Mouse (Mus musculus) kidney, embryonic 15.5 days (tissue): ENCODE data around the gene Parp16. TPM values are rescaled to one million over a fixed set of nuclear protein-coding genes. Genes with fewer than 3 reads are reported as not detected.
"Not testable (repeated sequence)": the region's sequence is repeated elsewhere in the genome, so short reads cannot be mapped to it uniquely, and the experiment has no call there.

Experiments used
- ATAC-seq: fragments of 200-750 bp; cut with Nextera tagmentation; replicated peaks from 2 replicates; pipeline ENCODE4 v1.8.0; 2017; ENCODE audit warnings: moderate TSS enrichment; ENCODE audit not compliant: low FRiP score
- H3K27ac ChIP-seq: fragments of 300-500 bp; sonication (generic); 2 replicates; pipeline ENCODE4 v1.5.1; 2015; ENCODE audit warnings: mild to moderate bottlenecking, inconsistent platforms
- H3K27me3 ChIP-seq: fragments of 300-500 bp; sonication (generic); 2 replicates; pipeline ENCODE4 v1.6.1; 2015; ENCODE audit warnings: inconsistent platforms
- H3K36me3 ChIP-seq: fragments of 300-500 bp; sonication (generic); 2 replicates; pipeline ENCODE4 v1.6.1; 2015; ENCODE audit warnings: inconsistent platforms
- H3K4me1 ChIP-seq: fragments of 300-500 bp; sonication (generic); 2 replicates; pipeline ENCODE4 v1.6.1; 2015; ENCODE audit warnings: inconsistent platforms
- H3K4me2 ChIP-seq: fragments of 300-500 bp; sonication (generic); 2 replicates; pipeline ENCODE4 v1.6.1; 2015; ENCODE audit warnings: moderate library complexity, mild to moderate bottlenecking, inconsistent platforms
- H3K4me3 ChIP-seq: fragments of 300-500 bp; sonication (generic); replicated peaks from 2 replicates; pipeline ENCODE4 v1.5.1; 2015; ENCODE audit warnings: mild to moderate bottlenecking, inconsistent platforms
- H3K9ac ChIP-seq: fragments of 300-500 bp; sonication (generic); 2 replicates; pipeline ENCODE4 v1.6.1; 2015; ENCODE audit warnings: mild to moderate bottlenecking, inconsistent platforms
- H3K9me3 ChIP-seq: fragments of 300-500 bp; sonication (generic); replicated peaks from 2 replicates; pipeline ENCODE4 v1.6.1; 2016; ENCODE audit warnings: inconsistent platforms
- WGBS: fragments of 180-500 bp; shearing (Covaris S2); methylation state at CpG from one replicate; pipeline ENCODE4 v1.1.7; 2015; ENCODE audit warnings: mixed read lengths; 5-methylcytosine and 5-hydroxymethylcytosine counted together
- polyA plus RNA-seq: library from polyadenylated mRNA; unstranded; fragments of >200 nt; fragmentation: Nextera tagmentation; extraction: Ambion mirVana; gene quantifications from 2 replicates; pipeline ENCODE4 v1.2.1, GENCODE M21; 2015

Gene Parp16
- polyA plus RNA-seq, 1 experiment from 2014 or later = 7.9 TPM

DNA sequence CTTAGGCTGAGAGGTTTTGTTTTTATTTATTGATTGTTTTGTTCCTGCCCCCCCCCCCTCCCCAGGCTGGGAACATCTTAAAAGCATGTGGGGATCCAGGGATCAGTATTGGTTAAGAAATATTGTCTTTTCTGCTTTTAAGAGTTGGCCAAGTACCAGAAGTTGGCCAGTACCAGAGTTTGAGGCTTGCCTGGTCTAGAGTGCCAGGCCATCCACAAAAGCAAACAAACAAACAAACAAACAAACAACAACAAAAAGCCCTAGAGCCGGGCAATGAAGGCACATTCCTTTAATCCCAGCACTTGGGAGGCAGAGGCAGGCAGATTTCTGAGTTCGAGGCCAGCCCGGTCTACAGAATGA, 5.8 kb downstream of the Parp16 start:
- H3K4me1 ChIP-seq = peaks cover 23% of the 10 kb centered on the region
- no peaks in the 10 kb centered on the region for H3K27me3 ChIP-seq
- WGBS = 40% methylated on average over 3 of the region's 3 CpGs
- no peaks in the 10 kb centered on the region for H3K36me3 ChIP-seq
- no peak overlapping the region for H3K9ac ChIP-seq
- H3K4me2 ChIP-seq = no peak overlapping the region
- no peak overlapping the region for H3K4me3 ChIP-seq
- peak overlapping the region; percentile 82 for H3K27ac ChIP-seq
- ATAC-seq = no peak
- no peaks in the 10 kb centered on the region for H3K9me3 ChIP-seq

DNA sequence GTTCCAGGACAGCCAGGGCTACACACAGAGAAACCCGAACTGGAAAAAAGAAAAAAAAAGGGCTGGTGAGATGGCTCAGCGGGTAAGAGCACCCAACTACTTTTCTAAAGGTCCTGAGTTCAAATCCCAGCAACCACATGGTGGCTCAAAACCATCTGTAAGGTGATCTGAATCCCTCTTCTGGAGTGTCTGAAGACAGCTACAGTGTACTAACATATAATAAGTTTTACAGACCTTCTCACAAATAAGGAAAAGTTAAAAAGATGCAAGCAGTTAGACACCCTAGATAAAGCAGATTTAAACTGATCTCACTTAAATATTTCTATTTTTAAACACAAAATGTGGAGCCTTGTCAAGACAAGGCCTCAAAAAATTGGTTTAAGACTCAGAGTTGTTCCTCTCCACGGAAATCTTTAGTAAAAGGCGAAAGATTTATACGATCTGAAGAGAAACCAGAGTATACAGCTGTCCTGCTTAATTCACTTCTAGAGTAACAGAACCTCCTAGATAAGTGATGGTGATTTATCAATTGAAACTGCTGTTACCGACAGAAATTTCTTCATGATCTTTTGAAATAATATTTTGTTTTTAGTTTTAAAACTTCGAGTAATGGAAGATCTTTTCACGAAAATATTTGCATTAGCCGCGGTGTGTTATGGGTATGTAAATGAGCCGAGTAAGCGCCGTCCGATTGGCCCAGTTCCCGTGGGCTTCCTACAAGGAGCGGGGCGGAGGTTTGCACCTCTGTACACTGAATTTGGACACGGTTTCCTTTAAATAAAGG, 6.4 kb downstream of the Parp16 start:
- Histone ChIP-seq H3K4me3 (peak overlapping the region; percentile 46), H3K4me2 (peak overlapping the region; percentile 70), H3K9ac (peak overlapping the region; percentile 50; the same call in 1 of the 2 replicates), H3K36me3 (no peaks in the 10 kb centered on the region), H3K27me3 (no peaks in the 10 kb centered on the region), H3K9me3 (no peaks in the 10 kb centered on the region), H3K4me1 (peaks cover 21% of the 10 kb centered on the region), H3K27ac (peak overlapping the region; percentile 82)
- under 1% methylated on average over 18 of the region's 18 CpGs for WGBS
- ATAC-seq = peak; percentile 91

DNA sequence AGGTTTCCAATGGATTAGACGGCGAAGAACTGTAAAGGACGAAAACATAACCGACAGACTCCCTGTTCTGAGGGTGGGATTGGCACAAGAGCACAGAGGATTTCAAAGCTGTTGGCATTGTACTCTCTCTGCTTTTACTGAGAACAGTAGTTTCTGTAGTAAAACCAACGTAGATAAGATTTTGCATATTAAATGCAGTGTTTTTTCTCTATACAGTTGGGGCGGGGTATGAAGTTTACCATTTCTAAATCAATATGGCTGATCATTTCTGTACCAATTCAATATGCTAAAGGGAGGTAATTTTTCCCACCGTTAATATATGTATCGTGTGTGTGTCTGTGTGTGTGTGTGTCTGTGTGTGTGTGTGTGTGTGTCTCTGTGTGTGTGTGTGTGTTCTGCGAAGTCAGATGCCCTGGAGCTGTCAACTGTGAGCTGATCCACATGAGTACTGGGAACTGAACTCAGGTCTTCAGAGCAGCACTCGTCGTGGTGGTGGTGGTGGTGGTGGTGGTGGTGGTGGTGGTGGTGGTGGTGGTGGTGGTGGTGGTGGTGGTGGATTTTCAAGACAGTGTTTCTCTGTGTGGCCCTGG, 7.1 kb downstream of the Parp16 start:
- H3K4me1 ChIP-seq = peaks cover 16% of the 10 kb centered on the region
- H3K36me3 ChIP-seq = no peaks in the 10 kb centered on the region
- no peak for ATAC-seq
- no peaks in the 10 kb centered on the region for H3K9me3 ChIP-seq
- H3K9ac ChIP-seq = peak overlapping the region; percentile 50; the same call in 1 of the 2 replicates
- WGBS = 30% methylated on average over 11 of the region's 11 CpGs
- H3K27me3 ChIP-seq = no peaks in the 10 kb centered on the region
- peak overlapping the region; percentile 82 for H3K27ac ChIP-seq
- peak overlapping the region; percentile 46 for H3K4me3 ChIP-seq
- H3K4me2 ChIP-seq = peak overlapping the region; percentile 70

DNA sequence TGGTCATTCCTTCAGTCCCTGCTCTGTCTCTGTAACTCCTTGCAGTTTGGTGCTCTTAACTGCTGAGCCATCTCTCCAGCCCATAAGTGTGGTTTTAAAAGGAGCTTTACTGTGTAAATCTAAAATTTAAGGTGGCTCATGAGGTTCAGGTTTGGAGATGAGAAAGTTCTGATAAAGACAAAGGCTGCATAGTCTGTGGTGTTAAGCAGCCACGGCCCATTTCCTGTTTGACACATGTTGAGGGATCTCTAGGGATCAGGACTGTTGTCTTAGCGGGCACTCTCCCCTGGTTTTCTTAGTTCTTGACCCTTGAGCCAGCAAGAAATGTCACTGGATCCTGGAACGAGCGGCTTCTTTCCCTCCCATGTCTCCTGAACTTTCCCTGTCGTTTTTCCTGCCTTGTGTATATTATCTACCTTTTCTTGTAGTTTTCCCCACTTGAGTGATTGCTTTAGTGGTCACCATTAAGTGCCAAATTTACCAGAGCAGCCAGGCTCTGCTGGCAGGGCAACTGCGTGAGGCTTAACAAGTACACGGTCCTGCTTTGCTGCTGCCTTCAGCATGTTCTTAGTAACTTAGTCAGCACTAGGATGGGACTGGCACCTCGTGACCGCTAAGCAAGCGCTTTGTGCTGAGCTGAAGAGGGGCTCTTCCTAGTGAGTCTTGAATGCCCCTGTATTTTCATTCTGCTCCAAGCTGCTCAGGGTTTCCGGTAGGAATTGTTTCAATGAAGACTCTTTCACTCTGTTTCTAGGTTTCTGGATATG, 10.1 kb downstream of the Parp16 start:
- Histone ChIP-seq H3K9ac (no peak overlapping the region), H3K9me3 (no peaks in the 10 kb centered on the region), H3K27ac (no peak overlapping the region), H3K4me1 (peaks cover 6% of the 10 kb centered on the region; the same call in 1 of the 2 replicates), H3K36me3 (no peaks in the 10 kb centered on the region), H3K4me2 (no peak overlapping the region), H3K27me3 (no peaks in the 10 kb centered on the region), H3K4me3 (no peak overlapping the region)
- 34% methylated on average over 11 of the region's 11 CpGs for WGBS
- ATAC-seq = no peak

DNA sequence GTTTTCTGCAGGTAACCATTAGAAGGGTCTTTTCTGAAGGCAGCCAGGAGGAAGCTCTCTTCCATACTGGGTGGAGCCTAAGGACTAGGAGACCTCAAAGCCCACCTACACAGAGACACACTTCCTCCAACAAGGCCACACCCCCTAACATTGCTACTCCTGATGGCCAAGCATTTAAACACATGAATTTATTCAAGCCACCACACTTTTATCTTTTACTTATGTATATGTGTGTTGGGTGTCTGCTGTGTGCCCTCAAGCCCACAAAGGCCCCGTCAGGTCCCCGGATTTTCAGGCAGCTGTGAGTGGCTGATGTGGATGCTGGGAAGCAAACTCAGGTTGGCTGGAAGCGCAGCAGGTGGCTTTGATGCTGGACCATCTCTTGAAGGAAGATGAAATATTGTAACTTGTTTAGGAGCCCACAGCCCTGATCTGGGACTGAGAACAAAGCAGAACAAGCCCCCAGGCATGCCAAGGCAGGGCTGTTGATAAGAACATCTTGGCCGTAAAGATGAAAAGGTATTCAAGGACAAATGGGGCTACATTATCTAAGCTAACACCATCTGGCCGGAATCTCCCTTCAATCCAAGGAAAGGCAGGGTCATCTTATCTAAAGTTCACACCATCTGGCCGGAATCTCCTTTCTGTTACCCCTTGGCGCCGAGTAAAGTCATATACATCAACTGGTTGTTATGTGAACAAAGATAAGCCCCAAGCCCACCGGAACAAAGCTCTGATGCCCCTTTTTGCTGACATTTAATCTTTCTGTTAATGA, 12.1 kb downstream of the Parp16 start:
- not testable (repeated sequence) for H3K27ac ChIP-seq, H3K36me3 ChIP-seq, H3K4me1 ChIP-seq, H3K4me2 ChIP-seq, H3K4me3 ChIP-seq, H3K27me3 ChIP-seq, H3K9me3 ChIP-seq, ATAC-seq, H3K9ac ChIP-seq
- WGBS = 89% methylated on average over 9 of the region's 9 CpGs

DNA sequence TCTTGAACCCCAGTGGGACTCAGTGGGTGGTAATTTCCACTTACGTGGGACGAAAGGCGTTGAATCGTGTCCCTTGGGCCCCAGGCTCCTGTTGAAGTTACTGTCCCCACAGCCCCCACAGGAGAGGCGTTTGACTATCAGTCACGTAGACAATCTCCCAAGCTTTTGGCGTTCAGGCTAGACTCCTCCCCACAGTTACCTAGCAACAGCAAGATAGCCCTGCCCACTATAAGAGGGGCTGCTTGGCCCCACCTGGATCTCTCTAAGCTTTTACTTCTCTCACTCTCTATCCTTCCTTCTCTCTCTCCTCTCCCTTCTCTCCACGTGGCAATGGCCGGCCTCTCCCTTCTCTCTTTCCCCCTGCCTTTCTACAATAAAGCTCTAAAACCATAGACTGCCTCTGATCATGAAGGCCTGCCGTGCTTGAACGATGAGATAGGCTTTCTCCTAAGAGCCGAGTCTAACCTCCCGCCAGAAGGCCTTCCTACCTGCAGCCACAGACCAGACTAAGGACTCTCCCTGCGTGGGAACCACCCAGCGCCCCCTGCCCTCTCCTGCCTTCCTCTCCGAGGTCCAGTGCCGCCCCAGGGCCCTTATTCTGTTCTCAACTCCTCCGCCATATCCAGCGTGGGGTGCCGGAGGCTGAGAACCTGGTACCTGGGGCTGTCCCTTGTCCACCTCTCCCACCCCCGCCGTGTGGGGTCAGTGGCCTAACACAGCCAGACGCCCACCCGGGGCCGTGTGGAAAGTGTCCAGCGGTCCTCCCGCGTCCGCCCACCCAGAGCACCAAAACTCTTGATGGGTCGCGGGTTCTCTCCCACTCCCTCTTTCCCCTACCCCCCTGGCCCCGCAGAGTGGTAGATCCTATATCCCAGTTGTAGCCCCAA, 13.4 kb downstream of the Parp16 start:
- Histone ChIP-seq H3K4me1 (no peaks in the 10 kb centered on the region), H3K9me3 (no peaks in the 10 kb centered on the region), H3K27me3 (no peaks in the 10 kb centered on the region), H3K36me3 (no peaks in the 10 kb centered on the region), H3K4me2 (no peak overlapping the region), H3K9ac (no peak overlapping the region), H3K27ac (no peak overlapping the region), H3K4me3 (no peak overlapping the region)
- 88% methylated on average over 32 of the region's 32 CpGs for WGBS
- no peak for ATAC-seq

DNA sequence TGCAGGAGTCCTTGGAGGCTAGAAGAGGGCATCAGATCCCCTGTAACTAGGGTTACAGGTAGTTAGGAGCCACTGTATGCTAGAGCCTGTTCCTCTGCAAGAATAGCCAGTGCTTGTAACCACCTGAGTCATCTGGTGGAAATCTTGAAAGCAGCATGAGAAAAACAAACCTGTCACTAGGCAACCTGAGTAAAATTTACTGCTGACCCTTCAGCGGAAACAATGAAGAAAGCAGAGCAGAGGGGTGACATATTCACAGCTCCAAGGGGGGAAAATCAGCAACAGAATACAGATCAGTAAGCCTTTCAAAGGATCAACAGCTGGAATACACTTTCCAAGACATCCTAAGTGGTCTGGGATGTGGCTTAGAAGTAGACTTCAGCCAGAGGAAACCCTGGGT, 16.4 kb downstream of the Parp16 start:
- Histone ChIP-seq H3K4me2 (no peak overlapping the region), H3K27ac (no peak overlapping the region), H3K4me1 (peaks cover 20% of the 10 kb centered on the region), H3K4me3 (no peak overlapping the region), H3K36me3 (no peaks in the 10 kb centered on the region), H3K9me3 (no peaks in the 10 kb centered on the region), H3K9ac (no peak overlapping the region), H3K27me3 (no peaks in the 10 kb centered on the region)
- WGBS = 18% methylated on average over 1 of the region's 1 CpGs
- no peak for ATAC-seq

DNA sequence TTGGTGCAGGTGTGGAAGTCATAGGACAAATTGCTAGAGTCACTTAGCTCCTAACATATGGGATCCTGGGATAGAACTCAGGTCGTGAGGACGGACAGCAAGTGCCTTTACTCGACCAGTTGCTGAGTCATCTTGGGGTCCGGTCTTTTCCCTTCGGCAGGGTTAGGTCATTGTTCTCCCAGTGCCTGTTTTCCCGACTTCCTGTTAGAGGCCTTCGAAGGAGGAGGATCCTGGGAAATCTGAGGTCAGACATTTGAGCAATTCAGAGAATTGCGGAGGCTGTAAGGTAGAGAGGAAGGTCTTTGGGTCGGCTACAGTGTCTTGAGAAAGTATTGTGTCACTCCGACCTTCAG, 19.2 kb downstream of the Parp16 start:
- peaks cover 36% of the 10 kb centered on the region for H3K4me1 ChIP-seq
- H3K4me2 ChIP-seq = peak overlapping the region; percentile 93
- peak overlapping the region; percentile 94 for H3K27ac ChIP-seq
- 18% methylated on average over 10 of the region's 10 CpGs for WGBS
- H3K9me3 ChIP-seq = no peaks in the 10 kb centered on the region
- H3K36me3 ChIP-seq = no peaks in the 10 kb centered on the region
- ATAC-seq = no peak; the same call in 1 of the 2 replicates
- H3K9ac ChIP-seq = peak overlapping the region; percentile 69
- peak overlapping the region; percentile 73 for H3K4me3 ChIP-seq
- H3K27me3 ChIP-seq = no peaks in the 10 kb centered on the region

DNA sequence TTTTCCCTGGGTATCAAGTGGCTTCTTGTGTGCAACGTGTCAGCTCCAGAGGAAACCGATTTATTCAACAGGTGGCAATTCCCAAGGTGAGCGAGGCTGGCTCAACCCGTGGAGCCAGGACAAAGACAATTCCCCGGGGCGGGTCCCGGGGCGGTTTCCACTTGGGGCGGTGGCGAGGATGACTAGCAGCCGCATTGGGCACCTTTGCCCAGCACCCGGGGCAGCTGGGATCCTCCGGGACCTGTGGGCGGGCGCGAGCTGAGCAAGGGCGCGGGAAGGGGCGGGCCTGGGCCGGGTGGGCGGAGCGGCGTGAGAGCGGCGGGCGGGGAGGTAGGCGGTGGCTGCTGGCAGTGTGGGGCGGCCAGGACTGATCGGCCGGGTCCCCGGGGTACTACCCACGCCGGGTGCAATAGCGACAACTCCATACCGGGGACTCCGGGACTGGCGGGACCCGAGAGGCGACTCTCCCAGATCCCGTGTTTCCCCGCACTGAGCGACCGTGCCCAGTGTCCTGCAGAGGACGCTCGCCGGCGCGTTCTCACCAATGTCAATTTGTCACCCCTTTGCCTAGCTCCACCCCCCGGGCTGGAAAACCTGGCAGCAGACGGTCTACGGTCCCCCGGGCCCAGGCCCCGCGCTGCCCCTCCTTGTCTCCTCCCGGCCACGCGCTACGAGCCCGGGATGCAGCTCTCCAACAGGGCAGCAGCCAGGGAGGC, 19.8 kb downstream of the Parp16 start:
- H3K9ac ChIP-seq = peak overlapping the region; percentile 69
- H3K4me3 ChIP-seq = peak overlapping the region; percentile 73
- WGBS = under 1% methylated on average over 59 of the region's 59 CpGs
- H3K9me3 ChIP-seq = no peaks in the 10 kb centered on the region
- peak overlapping the region; percentile 94 for H3K27ac ChIP-seq
- H3K4me1 ChIP-seq = peaks cover 36% of the 10 kb centered on the region
- no peaks in the 10 kb centered on the region for H3K27me3 ChIP-seq
- no peaks in the 10 kb centered on the region for H3K36me3 ChIP-seq
- peak; percentile 96 for ATAC-seq
- peak overlapping the region; percentile 93 for H3K4me2 ChIP-seq

DNA sequence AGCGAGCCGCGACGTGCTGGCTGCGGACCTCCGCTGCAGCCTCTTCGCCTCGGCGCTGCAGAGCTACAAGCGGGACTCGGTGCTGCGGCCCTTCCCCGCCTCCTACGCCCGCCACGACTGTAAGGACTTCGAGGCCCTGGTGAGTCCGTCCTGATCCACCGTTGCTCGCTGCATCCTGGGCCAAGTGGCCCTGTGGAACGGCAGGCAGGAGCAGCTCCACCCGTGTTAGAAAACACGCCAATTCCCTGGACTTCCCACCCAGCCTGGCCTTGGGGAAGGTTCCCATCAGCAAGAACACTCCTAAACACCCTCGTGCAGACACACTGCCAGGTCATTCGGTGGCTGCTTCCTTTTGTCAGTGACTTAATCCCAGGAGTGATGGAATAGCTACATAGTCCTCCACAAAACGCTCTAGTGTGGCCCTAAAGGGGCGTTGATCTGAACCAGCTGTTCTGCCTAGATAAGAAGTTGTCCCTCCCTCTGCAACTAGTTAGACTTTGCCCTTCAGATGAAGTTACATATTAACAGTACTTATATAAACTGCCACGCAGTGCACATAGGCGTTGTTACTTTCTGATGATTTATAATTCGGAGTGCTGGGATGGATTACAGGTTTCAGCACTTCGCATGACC, 20.5 kb downstream of the Parp16 start:
- H3K4me2 ChIP-seq = peak overlapping the region; percentile 93
- no peaks in the 10 kb centered on the region for H3K27me3 ChIP-seq
- 4% methylated on average over 31 of the region's 31 CpGs for WGBS
- H3K4me3 ChIP-seq = peak overlapping the region; percentile 73
- peak overlapping the region; percentile 94 for H3K27ac ChIP-seq
- peak overlapping the region; percentile 69 for H3K9ac ChIP-seq
- no peaks in the 10 kb centered on the region for H3K9me3 ChIP-seq
- peaks cover 36% of the 10 kb centered on the region for H3K4me1 ChIP-seq
- no peaks in the 10 kb centered on the region for H3K36me3 ChIP-seq
- ATAC-seq = peak; percentile 67
